ENCODE assay signal across 8 mouse cellular contexts in genomic region chr4:100188201-100188699, GRCm38 (mm10).
DNase-seq lines count a peak whose midpoint lies in the region; ATAC-seq and TF ChIP-seq lines count a peak whose summit lies in the region.

No protein-coding gene starts in this region.

- no peak overlapping the region for H3K4me3 ChIP-seq in liver, adult 2 months (ENCODE audit: insufficient read depth, low read depth, low read length)
- H3K4me3 ChIP-seq in intestine, embryonic 15.5 days (replicated peaks) = no peak overlapping the region

- peak; percentile 85 for ATAC-seq in intestine, embryonic 15.5 days

- no peak overlapping the region for H3K27ac ChIP-seq in liver, adult 2 months (replicated peaks; ENCODE audit: insufficient read depth, low read depth, low read length)
- peak overlapping the region; percentile 82 for H3K27ac ChIP-seq in intestine, embryonic 15.5 days

- no peak for TF ChIP-seq POLR2A in liver, adult 2 months (IDR thresholded peaks at IDR 0.05; ENCODE audit: extremely low read depth, insufficient read depth, low read length)

- 20% methylated on average over 4 of the region's 4 CpGs for WGBS in liver, adult 2 months
- 18% methylated on average over 4 of the region's 4 CpGs for whole genome bisulfite sequencing in intestine, embryonic 15.5 days

- H3K4me1 ChIP-seq in liver, adult 2 months (ENCODE audit: control insufficient read depth, insufficient read depth, low read length) = peaks cover 7% of the 10 kb centered on the region
- peaks cover 13% of the 10 kb centered on the region for H3K4me1 ChIP-seq in intestine, embryonic 15.5 days (replicated peaks)

- DNase-seq in liver, adult 2 months (ENCODE audit: extremely low read depth, low read depth, low spot score) = peak; percentile 29
- no peak for DNase-seq in liver
- peak; percentile 15 for DNase-seq in gastrocnemius, postnatal 14 days
- peak; percentile 11 for DNase-seq in lung, postnatal 25 days (ENCODE audit: low spot score)
- no peak for DNase-seq in spleen, postnatal 14 days (ENCODE audit: low spot score in 2 of 2)
- DNase-seq in layer of hippocampus, adult 8-10 months (ENCODE audit: low spot score in 2 of 2) = no peak
- DNase-seq in layer of hippocampus, adult 9-10 months (ENCODE audit: low spot score) = no peak

- no peaks in the 10 kb centered on the region for H3K36me3 ChIP-seq in liver, adult 2 months (ENCODE audit: control insufficient read depth, insufficient read depth, low read length)
- H3K36me3 ChIP-seq in intestine, embryonic 15.5 days = no peaks in the 10 kb centered on the region

- no peaks in the 10 kb centered on the region for H3K27me3 ChIP-seq in liver, adult 2 months (ENCODE audit: control insufficient read depth, insufficient read depth, low read length)
- no peaks in the 10 kb centered on the region for H3K27me3 ChIP-seq in intestine, embryonic 15.5 days (replicated peaks)

- H3K9me3 ChIP-seq in intestine, embryonic 15.5 days = no peaks in the 10 kb centered on the region

- intact Hi-C loops in gastrocnemius, postnatal 14 days (cut with DNase I; ENCODE audit: low total_unique reads) = no loop called here

- no peaks in the 10 kb centered on the region; the same call in 1 of the 2 replicates for H3K79me2 ChIP-seq in liver, adult 2 months (ENCODE audit: control insufficient read depth, insufficient read depth, low read length)

- H3K9ac ChIP-seq in liver, adult 2 months (ENCODE audit: low read depth, low read length) = no peak overlapping the region
- no peak overlapping the region for H3K9ac ChIP-seq in intestine, embryonic 15.5 days

- H3K4me2 ChIP-seq in intestine, embryonic 15.5 days (replicated peaks) = no peak overlapping the region

- no peak for TF ChIP-seq CTCF in liver, adult 2 months (IDR thresholded peaks at IDR 0.05; ENCODE audit: low read depth, low read length)

Comparison
In these comparisons a context has a peak if more than half of its experiments do, and no peak if none do; other contexts are left out.
1. DNase-seq: peak in liver, adult 2 months (single experiment), gastrocnemius, postnatal 14 days (single experiment) and lung, postnatal 25 days (single experiment); none in liver (single experiment), spleen, postnatal 14 days (0 of 2), layer of hippocampus, adult 8-10 months (0 of 2) and layer of hippocampus, adult 9-10 months (single experiment).